Mouse (Mus musculus) limb, embryonic 14.5 days (tissue): ENCODE measurements at regions not wholly inside any gene's neighbourhood (a gene's known extent, or its start where the extent isn't known, plus 50 kb on each side); places are given as distances from the start of the nearest gene placed in this dataset.

Experiments
- ATAC-seq: fragments of 200-750 bp; cut with Nextera tagmentation; 2 replicates; pipeline ENCODE4 v1.8.0; 2017; ENCODE audit warnings: low read depth, moderate number of reproducible peaks, moderate TSS enrichment; ENCODE audit not compliant: low FRiP score
- DNase-seq: peaks from one replicate; pipeline ENCODE4 v3.0.0-alpha.2; 2015; ENCODE audit warnings: low spot score
- H3K27ac ChIP-seq: fragments of 300-500 bp; sonication (generic); replicated peaks from 2 replicates; pipeline ENCODE4 v1.5.1; 2014; ENCODE audit warnings: low read depth, mild to moderate bottlenecking, low read length, moderate library complexity, mixed read lengths
- H3K27me3 ChIP-seq: fragments of 300-500 bp; sonication (generic); 2 replicates; pipeline ENCODE4 v1.6.1; 2014; ENCODE audit warnings: low read length, mixed read lengths; ENCODE audit not compliant: control insufficient read depth, insufficient read depth
- H3K36me3 ChIP-seq: fragments of 300-500 bp; sonication (generic); 2 replicates; pipeline ENCODE4 v1.6.1; 2014; ENCODE audit warnings: mild to moderate bottlenecking, low read length, moderate library complexity, mixed read lengths; ENCODE audit not compliant: control insufficient read depth, insufficient read depth
- H3K4me1 ChIP-seq: fragments of 300-500 bp; sonication (generic); 2 replicates; pipeline ENCODE4 v1.6.1; 2014; ENCODE audit warnings: antibody characterized with exemption, low read length, mixed read lengths; ENCODE audit not compliant: control insufficient read depth, insufficient read depth
- H3K4me2 ChIP-seq: fragments of 300-500 bp; sonication (generic); replicated peaks from 2 replicates; pipeline ENCODE4 v1.6.1; 2014; ENCODE audit warnings: low read depth, mild to moderate bottlenecking, low read length, moderate library complexity; ENCODE audit not compliant: severe bottlenecking
- H3K4me3 ChIP-seq: fragments of 300-500 bp; sonication (generic); replicated peaks from 2 replicates; pipeline ENCODE4 v1.5.1; 2014; ENCODE audit warnings: low read length
- H3K9ac ChIP-seq: fragments of 300-500 bp; sonication (generic); 2 replicates; pipeline ENCODE4 v1.6.1; 2014; ENCODE audit warnings: mild to moderate bottlenecking, low read depth, low read length, moderate library complexity; ENCODE audit not compliant: severe bottlenecking
- H3K9me3 ChIP-seq: fragments of 300-500 bp; sonication (generic); 2 replicates; pipeline ENCODE4 v1.6.1; 2016; ENCODE audit warnings: low read length; ENCODE audit not compliant: control insufficient read depth
- POLR2A ChIP-seq: fragments of 200-500 bp; IDR thresholded peaks from 2 replicates; pipeline ENCODE4 v1.8.0; 2012; ENCODE audit warnings: inconsistent platforms, mild to moderate bottlenecking, moderate library complexity, borderline replicate concordance; ENCODE audit not compliant: insufficient read depth, insufficient read length; ENCODE audit errors: extremely low read depth
- WGBS: fragments of 180-500 bp; shearing (Covaris S2); extraction: QIAGEN DNeasy Blood & Tissue Kit; methylation state at CpG from one replicate; pipeline ENCODE4 v1.1.7; 2014; 5-methylcytosine and 5-hydroxymethylcytosine counted together

DNA sequence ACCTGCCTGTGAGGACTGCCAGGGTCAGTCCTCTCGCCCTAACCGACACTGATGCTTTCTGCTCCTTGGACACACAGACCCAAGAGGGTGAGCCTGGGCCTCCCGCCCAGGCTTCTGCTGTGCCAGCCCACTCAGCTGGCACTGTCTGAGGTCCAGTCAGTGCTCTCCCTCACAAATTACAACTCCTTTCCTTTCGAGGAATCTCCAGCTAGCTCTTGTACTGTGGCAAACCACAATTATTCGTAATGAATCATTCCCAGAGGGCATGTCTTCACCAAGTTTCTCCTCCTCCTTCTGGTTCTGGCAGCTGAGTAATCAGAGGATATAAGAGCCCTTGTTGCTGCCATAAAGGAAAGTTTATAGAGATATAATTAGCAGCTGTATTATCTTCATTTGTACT lies 155.2 kb downstream of the 9530068E07Rik start:
- Histone ChIP-seq H3K9ac (no peak overlapping the region), H3K36me3 (no peaks in the 10 kb centered on the region), H3K9me3 (no peaks in the 10 kb centered on the region), H3K27ac (no peak overlapping the region), H3K27me3 (no peaks in the 10 kb centered on the region), H3K4me2 (no peak overlapping the region), H3K4me1 (no peaks in the 10 kb centered on the region), H3K4me3 (no peak overlapping the region)
- 54% methylated on average over 5 of the region's 5 CpGs for WGBS
- TF ChIP-seq POLR2A, result no peak
- ATAC-seq (no peak), DNase-seq (no peak)

DNA sequence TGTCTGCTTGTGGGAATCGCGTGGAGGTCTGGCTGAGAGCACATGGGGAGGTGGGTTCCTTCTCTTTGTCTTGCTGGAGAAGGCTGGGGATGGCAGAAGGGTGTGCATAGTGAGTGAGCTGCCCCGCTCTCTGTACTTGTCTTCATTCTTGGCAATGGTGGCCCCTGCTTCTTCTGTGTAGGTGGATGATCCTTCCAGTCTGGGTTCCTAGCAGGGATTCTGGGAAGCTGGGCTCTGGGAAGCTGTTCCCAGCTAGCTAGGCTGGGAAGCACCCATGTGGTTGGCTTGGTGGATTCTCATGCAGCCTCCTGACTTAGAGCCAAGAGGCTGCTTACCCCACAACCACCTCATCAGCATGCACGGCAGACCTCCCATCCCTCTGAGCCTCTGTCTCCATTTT lies 156.6 kb downstream of the 9530068E07Rik start:
- no peak overlapping the region for H3K9ac ChIP-seq
- H3K4me3 ChIP-seq, result no peak overlapping the region
- no peaks in the 10 kb centered on the region for H3K4me1 ChIP-seq
- 87% methylated on average over 4 of the region's 4 CpGs for WGBS
- no peak for DNase-seq
- no peaks in the 10 kb centered on the region for H3K9me3 ChIP-seq
- no peaks in the 10 kb centered on the region for H3K27me3 ChIP-seq
- ATAC-seq, result no peak
- no peak overlapping the region for H3K27ac ChIP-seq
- no peak overlapping the region for H3K4me2 ChIP-seq
- TF ChIP-seq POLR2A, result no peak
- no peaks in the 10 kb centered on the region for H3K36me3 ChIP-seq

DNA sequence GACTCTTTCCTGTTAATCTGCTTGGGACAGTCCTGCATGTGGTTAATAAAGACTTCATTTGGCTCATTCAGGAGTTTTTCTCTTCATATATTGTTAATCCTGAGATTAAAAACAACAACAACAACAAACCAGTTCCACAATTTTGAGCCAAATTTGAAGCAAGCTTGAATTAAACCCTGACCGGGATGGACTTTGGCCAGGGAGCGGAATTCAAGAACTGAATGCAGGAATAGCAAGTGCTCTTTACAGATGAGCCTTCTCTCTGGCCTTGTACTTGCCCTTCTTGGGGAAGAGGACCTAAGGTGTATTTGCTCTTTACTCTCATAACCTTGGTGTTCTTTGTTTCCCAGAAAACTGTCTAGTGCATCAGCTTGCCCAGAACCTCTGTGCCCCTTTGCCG lies 161.6 kb downstream of the 9530068E07Rik start:
- Histone ChIP-seq H3K27ac (no peak overlapping the region), H3K9ac (no peak overlapping the region), H3K27me3 (no peaks in the 10 kb centered on the region), H3K4me3 (no peak overlapping the region), H3K4me1 (no peaks in the 10 kb centered on the region), H3K36me3 (no peaks in the 10 kb centered on the region), H3K9me3 (no peaks in the 10 kb centered on the region), H3K4me2 (no peak overlapping the region)
- WGBS, result 90% methylated on average over 3 of the region's 3 CpGs
- ATAC-seq (no peak), DNase-seq (no peak)
- no peak for TF ChIP-seq POLR2A

DNA sequence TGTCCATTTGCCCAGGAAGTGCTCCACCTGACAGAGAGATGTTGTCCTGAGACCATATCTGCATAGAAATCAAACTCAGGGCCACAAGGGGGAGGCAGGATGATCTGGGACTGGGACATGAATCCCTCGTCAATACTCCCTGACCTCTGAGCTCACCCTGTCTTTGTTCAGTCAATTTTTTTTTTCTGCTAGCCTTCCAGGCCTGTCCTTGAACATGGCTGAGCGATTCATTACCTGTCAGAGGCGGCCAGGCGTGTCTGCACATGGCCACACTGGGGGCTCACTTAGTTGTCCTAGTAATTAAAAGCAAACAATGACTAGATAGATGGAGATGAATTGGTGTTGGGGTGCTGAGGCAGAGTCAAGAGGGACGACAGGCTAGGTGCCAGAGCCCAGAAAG lies 162.6 kb downstream of the 9530068E07Rik start:
- TF ChIP-seq POLR2A, result no peak
- ATAC-seq, result no peak
- WGBS, result 60% methylated on average over 5 of the region's 5 CpGs
- Histone ChIP-seq H3K36me3 (no peaks in the 10 kb centered on the region), H3K27me3 (no peaks in the 10 kb centered on the region), H3K27ac (no peak overlapping the region), H3K4me1 (no peaks in the 10 kb centered on the region), H3K4me2 (no peak overlapping the region), H3K9ac (no peak overlapping the region), H3K9me3 (no peaks in the 10 kb centered on the region), H3K4me3 (no peak overlapping the region)
- DNase-seq, result no peak

DNA sequence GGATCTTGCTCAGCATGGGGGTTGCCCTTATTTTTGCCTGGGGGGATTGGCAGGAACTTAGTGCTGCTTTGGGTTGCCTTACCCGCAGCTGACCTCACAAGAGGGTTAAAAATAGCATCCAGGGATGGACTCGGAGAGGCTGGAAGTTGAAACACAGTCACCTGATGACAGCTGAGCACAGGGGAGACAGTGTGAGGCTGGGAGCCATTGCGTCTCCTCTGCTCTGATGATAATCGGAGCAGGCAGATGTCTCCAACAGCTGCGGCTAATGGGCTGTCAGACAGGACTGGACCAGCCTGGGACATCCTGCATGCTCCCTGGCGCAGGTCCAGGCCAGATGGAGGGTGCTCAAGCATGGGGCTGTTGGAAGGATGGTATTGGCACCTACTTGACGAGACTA lies 165.1 kb downstream of the 9530068E07Rik start:
- WGBS, result 59% methylated on average over 7 of the region's 7 CpGs
- Histone ChIP-seq H3K27me3 (no peaks in the 10 kb centered on the region), H3K36me3 (no peaks in the 10 kb centered on the region), H3K4me3 (no peak overlapping the region), H3K4me1 (no peaks in the 10 kb centered on the region; the same call in 1 of the 2 replicates), H3K27ac (no peak overlapping the region), H3K4me2 (no peak overlapping the region), H3K9ac (no peak overlapping the region), H3K9me3 (no peaks in the 10 kb centered on the region)
- peak; percentile 7 for DNase-seq
- TF ChIP-seq POLR2A, result no peak
- ATAC-seq, result no peak

DNA sequence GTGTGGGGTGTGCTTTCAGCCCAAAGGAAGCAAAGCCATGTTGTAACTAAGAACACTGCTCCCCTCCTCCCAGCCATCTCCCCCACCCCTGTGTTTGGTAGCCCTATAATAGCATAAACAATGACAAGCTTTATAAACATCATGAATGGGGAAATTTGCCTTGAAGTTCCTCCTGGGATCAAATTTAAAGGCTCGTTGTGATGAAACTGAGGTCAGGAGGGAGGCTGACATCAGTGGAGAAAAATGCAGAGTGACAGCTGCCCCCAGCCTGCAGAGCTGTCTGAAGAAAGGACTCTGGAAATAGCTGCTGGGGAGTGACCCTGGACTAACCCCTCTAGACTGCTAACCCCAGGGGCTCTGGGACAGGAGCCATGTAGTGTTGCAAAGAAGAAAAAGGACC lies 169.2 kb downstream of the 9530068E07Rik start:
- H3K27ac ChIP-seq, result no peak overlapping the region
- no peak for TF ChIP-seq POLR2A
- no peaks in the 10 kb centered on the region for H3K36me3 ChIP-seq
- H3K4me2 ChIP-seq, result no peak overlapping the region
- H3K4me1 ChIP-seq, result peaks cover 7% of the 10 kb centered on the region
- ATAC-seq (peak; percentile 83), DNase-seq (peak; percentile 23)
- H3K4me3 ChIP-seq, result no peak overlapping the region
- no peak overlapping the region for H3K9ac ChIP-seq
- no peaks in the 10 kb centered on the region for H3K27me3 ChIP-seq
- no peaks in the 10 kb centered on the region for H3K9me3 ChIP-seq
- 0% methylated on average over 1 of the region's 1 CpGs for WGBS
